Mouse (Mus musculus) C2C12 (cell line): ENCODE data around the gene Uck2. TPM values are rescaled to one million over a fixed set of nuclear protein-coding genes. Genes with fewer than 3 reads are reported as not detected.
A peak's percentile ranks its signal among the peaks of the same experiment; 100 is the strongest.

Experiments used
- H3K27me3 ChIP-seq: one replicate; pipeline ENCODE4 v1.6.1; 2011; ENCODE audit not compliant: control insufficient read depth, insufficient read depth, insufficient read length
- H3K36me3 ChIP-seq: one replicate; pipeline ENCODE4 v1.6.1; 2011; ENCODE audit not compliant: control insufficient read depth, insufficient read depth
- H3K4me3 ChIP-seq: one replicate; pipeline ENCODE4 v1.5.1; 2011; ENCODE audit warnings: mild to moderate bottlenecking, control low read depth; ENCODE audit not compliant: poor library complexity, insufficient read depth, severe bottlenecking
- H3K79me2 ChIP-seq: one replicate; pipeline ENCODE4 v1.6.1; 2011; ENCODE audit not compliant: control insufficient read depth, insufficient read depth
- H3K79me3 ChIP-seq: one replicate; pipeline ENCODE4 v1.6.1; 2011; ENCODE audit warnings: low read depth, control low read depth
- H3ac ChIP-seq: one replicate; pipeline ENCODE3; 2011; ENCODE audit warnings: low read depth; ENCODE audit not compliant: control insufficient read depth, insufficient read length
- CEBPB ChIP-seq: IDR thresholded peaks from one replicate; pipeline ENCODE4 v1.6.1; 2011; ENCODE audit warnings: low read depth, mild to moderate bottlenecking, control low read depth, moderate library complexity
- CTCF ChIP-seq: IDR thresholded peaks from one replicate; pipeline ENCODE4 v1.5.1; 2011; ENCODE audit not compliant: control insufficient read depth, insufficient read depth, insufficient read length
- FOSL1 ChIP-seq: IDR thresholded peaks from one replicate; pipeline ENCODE4 v1.8.0; 2011; ENCODE audit warnings: mild to moderate bottlenecking, low read length; ENCODE audit not compliant: poor library complexity, insufficient read depth, severe bottlenecking
- MAX ChIP-seq: IDR thresholded peaks from one replicate; pipeline ENCODE4 v1.6.1; 2011; ENCODE audit warnings: mild to moderate bottlenecking, control low read depth
- MYOD1 ChIP-seq: IDR thresholded peaks from one replicate; pipeline ENCODE4 v1.6.1; 2011; ENCODE audit warnings: low read depth; ENCODE audit not compliant: control insufficient read depth, insufficient read length
- MYOG ChIP-seq: IDR thresholded peaks from one replicate; pipeline ENCODE4 v1.6.1; 2011; ENCODE audit not compliant: control insufficient read depth, insufficient read length; ENCODE audit errors: extremely low read depth
- USF1 ChIP-seq: IDR thresholded peaks from one replicate; pipeline ENCODE4 v1.6.1; 2011; ENCODE audit warnings: low read depth, mild to moderate bottlenecking, control low read depth, moderate library complexity
- polyA plus RNA-seq: library from polyadenylated mRNA; unstranded; fragments of >200 nt; fragmentation: generic; extraction: Trizol; gene quantifications from one replicate; pipeline ENCODE4 v1.2.1, GENCODE M21; 2012; ENCODE audit warnings: missing spikeins

Uck2 gene
- polyA plus RNA-seq, 1 experiment, result 104 TPM

GRCm38 (mm10) chr1:167295679-167296402 is 10.7 kb upstream of the Uck2 start:
- no peaks in the 10 kb centered on the region for H3K36me3 ChIP-seq
- TF ChIP-seq CEBPB (no peak), MYOG (no peak), CTCF (no peak), MYOD1 (no peak), USF1 (no peak), MAX (no peak), FOSL1 (no peak)

GRCm38 (mm10) chr1:167292447-167292846 is 7.3 kb upstream of the Uck2 start:
- TF ChIP-seq MYOG, result no peak
- no peak for TF ChIP-seq CEBPB
- no peak for TF ChIP-seq MYOD1
- no peak for TF ChIP-seq CTCF
- TF ChIP-seq FOSL1, result no peak
- TF ChIP-seq USF1, result no peak
- no peak for TF ChIP-seq MAX
- no peaks in the 10 kb centered on the region for H3K27me3 ChIP-seq
- no peaks in the 10 kb centered on the region for H3K79me2 ChIP-seq
- H3K36me3 ChIP-seq, result no peaks in the 10 kb centered on the region
- H3K4me3 ChIP-seq, result no peak overlapping the region
- H3ac ChIP-seq, result no peak overlapping the region
- no peaks in the 10 kb centered on the region for H3K79me3 ChIP-seq

More at GRCm38 (mm10) chr1:167295679-167296402, 10.7 kb upstream of the Uck2 start:
- H3K79me2 ChIP-seq, result no peaks in the 10 kb centered on the region
- no peak overlapping the region for H3K4me3 ChIP-seq
- H3K27me3 ChIP-seq, result no peaks in the 10 kb centered on the region
- no peak overlapping the region for H3ac ChIP-seq
- no peaks in the 10 kb centered on the region for H3K79me3 ChIP-seq

GRCm38 (mm10) chr1:167291610-167292009 is 6.5 kb upstream of the Uck2 start:
- H3K4me3 ChIP-seq, result no peak overlapping the region
- H3K36me3 ChIP-seq, result no peaks in the 10 kb centered on the region
- H3K79me3 ChIP-seq, result no peaks in the 10 kb centered on the region
- no peaks in the 10 kb centered on the region for H3K79me2 ChIP-seq
- no peaks in the 10 kb centered on the region for H3K27me3 ChIP-seq
- TF ChIP-seq CTCF (no peak), MYOD1 (no peak), FOSL1 (no peak), USF1 (no peak), CEBPB (no peak), MAX (no peak), MYOG (no peak)
- no peak overlapping the region for H3ac ChIP-seq

- H3K27me3 ChIP-seq, result no peaks in the 10 kb centered on the region
- H3K36me3 ChIP-seq, result no peaks in the 10 kb centered on the region
- TF ChIP-seq MAX, result no peak
- H3ac ChIP-seq, result no peak overlapping the region
- H3K79me3 ChIP-seq, result no peaks in the 10 kb centered on the region
- H3K79me2 ChIP-seq, result no peaks in the 10 kb centered on the region
- H3K4me3 ChIP-seq, result no peak overlapping the region
Observed at GRCm38 (mm10) chr1:167290263-167290592, 5.1 kb upstream of the Uck2 start.

- Histone ChIP-seq H3K27me3 (no peaks in the 10 kb centered on the region), H3K79me2 (peaks cover 2% of the 10 kb centered on the region), H3K4me3 (no peak overlapping the region), H3ac (peak overlapping the region; percentile 8), H3K79me3 (no peaks in the 10 kb centered on the region), H3K36me3 (no peaks in the 10 kb centered on the region)
- TF ChIP-seq FOSL1, result no peak
- no peak for TF ChIP-seq CEBPB
- TF ChIP-seq MYOD1, result peak; percentile 70
Observed at GRCm38 (mm10) chr1:167289567-167290262, 4.6 kb upstream of the Uck2 start.
